Mouse (Mus musculus) urinary bladder, postnatal 25 days (tissue): ENCODE data around the gene Ybx2.
A peak's percentile ranks its signal among the peaks of the same experiment; 100 is the strongest.
"Not testable (repeated sequence)": the region's sequence is repeated elsewhere in the genome, so short reads cannot be mapped to it uniquely, and the experiment has no call there.

Experiments
- DNase-seq: peaks from one replicate; pipeline ENCODE4 v3.0.0; 2022; ENCODE audit warnings: low spot score

Ybx2 gene

GRCm38 (mm10) chr11:69934681-69935080 lies 915 bp upstream of the Ybx2 start:
- no peak for DNase-seq

- DNase-seq, result no peak
Measured at GRCm38 (mm10) chr11:69936156-69936555, 560 bp downstream of the Ybx2 start.

GRCm38 (mm10) chr11:69936714-69937347 lies 1.2 kb downstream of the Ybx2 start:
- DNase-seq, result no peak

- DNase-seq, result no peak
Measured at GRCm38 (mm10) chr11:69937385-69937784, 1.8 kb downstream of the Ybx2 start.

- DNase-seq, result no peak
Measured at GRCm38 (mm10) chr11:69937834-69938233, 2.2 kb downstream of the Ybx2 start.

- DNase-seq, result no peak
Measured at GRCm38 (mm10) chr11:69938401-69938979, 2.9 kb downstream of the Ybx2 start.

GRCm38 (mm10) chr11:69939181-69939580 lies 3.6 kb downstream of the Ybx2 start:
- DNase-seq, result no peak

- DNase-seq, result no peak
Measured at GRCm38 (mm10) chr11:69939731-69940130, 4.1 kb downstream of the Ybx2 start.

- DNase-seq, result no peak
Measured at GRCm38 (mm10) chr11:69940962-69941361, 5.4 kb downstream of the Ybx2 start.

GRCm38 (mm10) chr11:69945216-69945615 lies 9.6 kb downstream of the Ybx2 start:
- DNase-seq, result no peak

GRCm38 (mm10) chr11:69945997-69946891 lies 10.6 kb downstream of the Ybx2 start:
- no peak for DNase-seq

GRCm38 (mm10) chr11:69947337-69948065 lies 11.9 kb downstream of the Ybx2 start:
- no peak for DNase-seq

GRCm38 (mm10) chr11:69948066-69948762 lies 12.6 kb downstream of the Ybx2 start, which contains the start of gene Slc2a4:
Slc2a4 (minus strand) TSS chr11:69948188.
- DNase-seq, result peak; percentile 84

- DNase-seq, result peak; percentile 78
Measured at GRCm38 (mm10) chr11:69948763-69949150, 13.2 kb downstream of the Ybx2 start.

GRCm38 (mm10) chr11:69950807-69951459 lies 15.3 kb downstream of the Ybx2 start:
- DNase-seq, result no peak

- no peak for DNase-seq
Measured at GRCm38 (mm10) chr11:69952274-69952673, 16.7 kb downstream of the Ybx2 start.

- no peak for DNase-seq
Measured at GRCm38 (mm10) chr11:69953267-69953915, 17.8 kb downstream of the Ybx2 start.

GRCm38 (mm10) chr11:69955618-69956017 lies 20.0 kb downstream of the Ybx2 start:
- DNase-seq, result not testable (repeated sequence)

GRCm38 (mm10) chr11:69956218-69956617 lies 20.6 kb downstream of the Ybx2 start:
- DNase-seq, result no peak

GRCm38 (mm10) chr11:69960616-69961015 lies 25.0 kb downstream of the Ybx2 start:
- DNase-seq, result no peak

- no peak for DNase-seq
Measured at GRCm38 (mm10) chr11:69961841-69962240, 26.2 kb downstream of the Ybx2 start.
